20 mouse cellular contexts compared by ENCODE assay signal in the genomic region with DNA sequence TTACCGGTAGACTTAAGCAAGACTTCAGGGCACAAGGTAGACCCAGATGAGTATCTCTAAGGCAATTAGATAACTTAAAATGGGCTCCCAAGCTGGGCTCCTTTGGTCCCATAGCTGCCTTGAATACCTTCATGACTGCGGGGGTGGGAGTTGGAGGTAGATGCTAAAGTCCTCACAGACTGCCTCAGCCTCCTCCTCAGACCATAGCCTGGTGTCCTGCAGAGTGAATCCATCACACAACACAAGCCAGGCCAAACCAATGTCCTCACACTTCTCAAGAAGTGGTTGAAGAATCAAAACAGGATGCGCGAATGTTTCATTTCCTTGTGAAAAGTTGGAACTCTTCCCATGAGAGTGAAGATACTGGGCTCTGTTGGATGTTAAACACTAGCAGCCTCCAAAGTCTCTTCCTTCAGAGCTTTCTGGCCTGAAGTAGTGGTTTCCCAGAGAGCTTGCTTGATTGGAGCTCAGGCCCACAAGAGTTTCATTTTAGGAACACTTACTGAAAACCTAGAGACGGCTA. TPM values are rescaled to one million over a fixed set of nuclear protein-coding genes. Genes with fewer than 3 reads are reported as not detected.
A peak's percentile ranks its signal among the peaks of the same experiment; 100 is the strongest.
DNase-seq lines count a peak whose midpoint lies in the region; ATAC-seq and TF ChIP-seq lines count a peak whose summit lies in the region.
"Had no signal": no experiment of that assay in that cellular context is flagged by ENCODE, and none has a peak within 500 bp of the region (broad histone marks: within the 10 kb centered on the region; RNA-seq: fewer than 3 reads in every experiment).

No protein-coding gene starts in this region.

- 0 out of 2 replicates have a peak, but pooled peaks cover 3% of the 10 kb centered on the region for H3K4me1 ChIP-seq in lung, embryonic 16.5 days (replicated peaks; ENCODE audit: control insufficient read depth, insufficient read depth, low read length)
- H3K4me1 ChIP-seq in spleen, adult 2 months (ENCODE audit: control insufficient read depth, insufficient read depth, insufficient read length), result peaks cover 9% of the 10 kb centered on the region; the same call in 1 of the 2 replicates
- H3K4me1 ChIP-seq: forebrain, embryonic 12.5 days; hindbrain, embryonic 15.5 days had no signal

- no peak overlapping the region for H3K4me3 ChIP-seq in lung, embryonic 16.5 days (ENCODE audit: low read length)
- H3K4me3 ChIP-seq in spleen, adult 2 months (ENCODE audit: extremely low read depth, insufficient read depth, insufficient read length), result no peak overlapping the region
- H3K4me3 ChIP-seq: embryonic facial prominence, embryonic 13.5 days; forebrain, embryonic 12.5 days; heart, embryonic 13.5 days; hindbrain, embryonic 15.5 days had no signal

- H3K27me3 ChIP-seq in lung, embryonic 16.5 days (ENCODE audit: control insufficient read depth, insufficient read depth, low read depth, low read length), result no peaks in the 10 kb centered on the region
- no peaks in the 10 kb centered on the region for H3K27me3 ChIP-seq in spleen, adult 2 months (ENCODE audit: control insufficient read depth, insufficient read depth, low read length)
- H3K27me3 ChIP-seq: embryonic facial prominence, embryonic 13.5 days; forebrain, embryonic 12.5 days; heart, embryonic 13.5 days; hindbrain, embryonic 15.5 days had no signal

- H3K9me3 ChIP-seq in lung, embryonic 16.5 days (ENCODE audit: control insufficient read depth, low read length), result no peaks in the 10 kb centered on the region
- H3K9me3 ChIP-seq: embryonic facial prominence, embryonic 13.5 days; forebrain, embryonic 12.5 days; G1E; heart, embryonic 13.5 days; hindbrain, embryonic 15.5 days had no signal

- WGBS in lung, embryonic 16.5 days, result 75% methylated on average over 5 of the region's 5 CpGs
- WGBS in spleen, adult 2 months, result 60% methylated on average over 5 of the region's 5 CpGs

- no peak for TF ChIP-seq CTCF in spleen, adult 2 months (IDR thresholded peaks at IDR 0.05; ENCODE audit: extremely low read depth, insufficient read depth, insufficient read length, insufficient replicate concordance)

- DNase-seq in heart, adult 11 months, result peak; percentile 90
- no peak for DNase-seq in heart, postnatal 36 days
- DNase-seq in lung, postnatal 4 days, result no peak
- no peak for DNase-seq in spleen, adult 2 months (ENCODE audit: low read depth in 1 of 2, low spot score in 2 of 2)
- no peak for DNase-seq in spleen, postnatal 36 days (ENCODE audit: low spot score in 2 of 2)
- DNase-seq in lung, postnatal 36 days, result peak; percentile 36
- DNase-seq in adrenal gland, postnatal 10 days, result no peak
- DNase-seq: adrenal gland, adult 8-10 months; B cell, adult 2 months; cerebellum, adult 11-12 months; cerebellum, adult 9-10 months; cerebellum, postnatal 36 days; gastrocnemius, postnatal 14 days had no signal

- ATAC-seq in lung, embryonic 16.5 days (ENCODE audit: low read depth), result peak; percentile 51; the same call in 1 of the 2 replicates
- ATAC-seq: forebrain, embryonic 16.5 days had no signal

- intact Hi-C loops in heart, postnatal 36 days (cut with DNase I), result no loop called here

- H3K4me2 ChIP-seq in lung, embryonic 16.5 days (ENCODE audit: low read depth, low read length), result no peak overlapping the region
- H3K4me2 ChIP-seq: embryonic facial prominence, embryonic 13.5 days; forebrain, embryonic 12.5 days; heart, embryonic 13.5 days; hindbrain, embryonic 15.5 days had no signal

- no peak for TF ChIP-seq POLR2A in spleen, adult 2 months (IDR thresholded peaks at IDR 0.05; ENCODE audit: low read depth, low read length)

- H3K27ac ChIP-seq in lung, embryonic 16.5 days (ENCODE audit: low read length), result no peak overlapping the region; the same call in 1 of the 2 replicates
- 0 out of 2 replicates have a peak overlapping the region, but pooled peaks have one; percentile 4 for H3K27ac ChIP-seq in spleen, adult 2 months (ENCODE audit: insufficient read depth, low read length)
- H3K27ac ChIP-seq: embryonic facial prominence, embryonic 13.5 days; forebrain, embryonic 12.5 days; heart, embryonic 13.5 days; hindbrain, embryonic 15.5 days had no signal

- H3K36me3 ChIP-seq in lung, embryonic 16.5 days (ENCODE audit: control insufficient read depth, insufficient read depth, low read length), result no peaks in the 10 kb centered on the region
- no peaks in the 10 kb centered on the region for H3K36me3 ChIP-seq in spleen, adult 2 months (ENCODE audit: control insufficient read depth, insufficient read depth, low read length)
- H3K36me3 ChIP-seq: embryonic facial prominence, embryonic 13.5 days; forebrain, embryonic 12.5 days; G1E; heart, embryonic 13.5 days; hindbrain, embryonic 15.5 days had no signal

- no peak overlapping the region for H3K9ac ChIP-seq in lung, embryonic 16.5 days (ENCODE audit: low read length)
- H3K9ac ChIP-seq: embryonic facial prominence, embryonic 13.5 days; forebrain, embryonic 12.5 days; heart, embryonic 13.5 days; hindbrain, embryonic 15.5 days had no signal

RNA-seq across cellular contexts. Expression of gene Tfrc, which starts 15.4 kb away (rescaled TPM):
- total RNA-seq in heart, postnatal 36 days (2021), result 100 to 1,000 TPM in 1 of 2 experiments, 10 to 100 TPM in 1; 55.9 to 114 TPM
- polyA plus RNA-seq in lung, embryonic 16.5 days (2015; fragmentation: Nextera tagmentation; extraction: Ambion mirVana), result 57.3 and 58.4 TPM in 2 replicates
- 9.4 and 11.9 TPM in 2 replicates for polyA plus RNA-seq in spleen, adult 2 months (2012; rRNA removed)
- 100 to 1,000 TPM; 138 to 212 TPM for total RNA-seq in adrenal gland, postnatal 10 days (2021)

RNA-seq across cellular contexts. Expression of gene Tnk2, which starts 50.3 kb away (rescaled TPM):
- 10 to 100 TPM; 18.0 to 19.8 TPM for total RNA-seq in heart, postnatal 36 days (2021)
- polyA plus RNA-seq in lung, embryonic 16.5 days (2015; fragmentation: Nextera tagmentation; extraction: Ambion mirVana), result 15.4 and 18.0 TPM in 2 replicates
- 109 and 137 TPM in 2 replicates for polyA plus RNA-seq in spleen, adult 2 months (2012; rRNA removed)
- 10 to 100 TPM; 45.1 to 85.2 TPM for total RNA-seq in adrenal gland, postnatal 10 days (2021)

Comparison
In these comparisons a context has a peak if more than half of its experiments do, and no peak if none do; other contexts are left out.
1. DNase-seq: peak in heart, adult 11 months (single experiment) and lung, postnatal 36 days (single experiment); none in heart, postnatal 36 days (0 of 2), lung, postnatal 4 days (0 of 2), spleen, adult 2 months (0 of 2), spleen, postnatal 36 days (0 of 2) and adrenal gland, postnatal 10 days (single experiment).